Mouse (Mus musculus) c-Kit-positive CD71-positive TER-119-negative erythroid progenitor cells, embryonic 14.5 days (primary cell): ENCODE data around the gene Tead1.
A peak's percentile ranks its signal among the peaks of the same experiment; 100 is the strongest.

Experiments used
- DNase-seq: peaks from one replicate; pipeline ENCODE4 v3.0.0-alpha.2; 2013; ENCODE audit warnings: low read depth

Tead1 gene

DNA sequence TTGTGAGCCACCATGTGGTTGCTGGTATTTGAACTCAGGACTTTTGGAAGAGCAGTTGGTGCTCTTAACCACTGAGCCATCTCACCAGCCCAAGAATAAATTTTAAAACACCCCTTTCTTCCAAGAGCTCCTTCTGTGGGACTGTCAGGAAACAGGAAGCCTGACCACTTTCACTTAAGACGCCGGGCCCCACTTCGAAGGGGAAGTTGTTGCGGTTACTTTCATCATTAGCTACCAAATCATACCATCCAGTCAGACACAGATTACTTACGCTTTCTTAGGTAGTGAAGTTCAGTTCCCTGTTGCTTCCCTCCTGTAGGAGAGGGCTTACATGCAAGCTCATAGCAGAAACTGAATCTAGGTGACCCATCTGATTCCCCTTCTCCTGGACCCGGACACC lies 180.8 kb downstream of the Tead1 start:
- DNase-seq, result no peak

DNA sequence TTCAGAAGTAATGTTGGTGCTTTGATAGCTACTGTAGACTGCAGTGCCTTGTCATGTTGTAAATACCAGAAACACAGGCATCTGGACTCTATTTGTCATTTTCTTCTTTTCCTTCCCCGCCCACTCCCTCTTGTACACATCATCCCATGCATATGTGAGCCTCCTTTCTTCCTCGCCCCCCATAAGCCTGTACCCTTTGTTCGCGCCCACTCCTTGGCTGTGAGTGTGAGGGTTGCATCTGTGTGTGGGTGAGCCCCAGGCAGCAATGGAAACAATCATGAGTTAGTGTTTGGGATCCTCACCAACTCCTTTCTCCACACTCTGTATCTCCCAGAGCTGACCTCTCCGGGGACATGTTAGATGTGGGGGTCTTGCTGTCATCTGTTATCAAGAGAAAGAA lies 183.0 kb downstream of the Tead1 start:
- no peak for DNase-seq

DNA sequence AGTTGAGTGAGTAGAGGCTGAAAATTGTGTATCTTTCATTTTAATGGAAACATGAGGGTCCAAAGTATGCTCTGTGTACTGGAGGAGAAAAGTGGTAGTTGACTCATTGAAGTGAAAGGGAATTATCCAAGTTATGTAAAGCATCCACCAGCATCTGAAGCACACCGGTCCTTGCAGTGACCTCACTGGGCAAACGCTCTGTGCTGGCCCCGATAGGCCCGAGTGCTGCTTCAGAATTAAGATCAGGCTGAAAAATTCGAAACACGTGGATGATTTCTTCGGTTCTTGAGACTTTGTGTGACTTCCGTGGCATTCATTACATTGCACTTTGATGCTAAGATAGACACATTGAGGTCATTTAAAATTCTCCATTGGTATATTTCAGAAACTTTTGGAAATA lies 185.1 kb downstream of the Tead1 start:
- no peak for DNase-seq

- DNase-seq, result no peak
These were observed 186.6 kb downstream of the Tead1 start for GRCm38 (mm10) chr7:112865739-112866138.

DNA sequence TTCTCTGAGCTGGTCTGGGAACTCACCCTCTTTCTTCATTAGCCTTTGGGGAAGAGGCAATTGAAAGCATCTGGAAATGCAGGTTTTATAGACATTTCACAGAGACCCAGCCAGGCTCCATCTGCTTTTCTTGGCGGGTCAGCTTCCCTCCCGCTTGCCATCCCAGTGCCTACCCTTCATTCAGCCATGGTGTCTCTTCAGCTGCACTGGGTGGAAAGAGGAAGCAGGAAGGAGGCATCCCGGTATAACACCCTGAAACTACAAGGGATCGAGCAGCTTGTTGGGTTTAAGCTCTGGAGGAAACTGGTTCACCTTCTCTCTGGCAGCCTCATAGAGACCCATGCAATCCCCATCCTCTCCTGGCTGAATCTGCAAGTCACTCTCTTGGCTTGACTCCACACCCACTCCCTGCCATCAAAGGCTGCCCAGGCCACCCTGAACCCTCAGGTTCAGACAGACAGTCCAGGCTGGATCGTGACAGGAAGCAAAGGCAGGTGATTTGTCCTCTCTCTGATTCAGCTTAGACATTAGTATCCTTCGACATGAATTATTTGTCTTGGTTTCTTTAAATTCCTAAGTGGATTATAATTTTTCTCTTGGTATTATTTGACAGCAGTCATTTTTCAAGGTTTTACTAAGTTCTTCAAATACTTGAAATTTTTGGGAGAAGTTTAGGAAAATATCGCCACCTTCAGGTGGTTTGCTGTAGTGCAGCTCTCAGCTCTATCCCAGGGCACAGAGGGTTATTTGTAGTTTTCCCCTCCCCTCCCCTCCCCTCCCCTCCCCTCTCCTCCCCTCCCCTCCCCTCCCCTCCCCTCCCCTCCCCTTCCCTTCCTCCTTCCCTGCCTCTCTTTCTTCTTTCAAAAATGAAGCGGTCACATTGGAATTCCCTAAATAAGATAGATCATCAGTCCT lies 189.7 kb downstream of the Tead1 start:
- DNase-seq, result no peak

DNA sequence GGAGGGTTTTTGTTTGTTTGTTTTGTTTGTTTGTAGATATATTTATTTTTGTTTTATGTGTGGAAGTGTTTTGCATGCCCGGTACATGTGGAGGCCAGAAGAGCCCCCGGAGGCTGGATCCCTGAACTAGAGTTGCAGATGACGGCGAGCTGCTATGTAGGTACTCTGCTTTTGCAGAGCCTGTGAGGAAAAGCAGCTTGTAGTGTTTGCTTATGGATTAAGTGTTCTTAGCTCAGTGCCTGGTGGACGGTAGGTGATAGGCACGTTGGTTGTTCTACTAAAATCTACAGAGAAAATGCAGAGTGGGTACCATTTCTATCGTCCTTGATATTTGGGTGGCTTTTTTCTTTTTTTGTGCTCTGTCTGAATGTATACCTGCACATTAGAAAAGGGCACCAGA lies 192.6 kb downstream of the Tead1 start:
- no peak for DNase-seq

DNA sequence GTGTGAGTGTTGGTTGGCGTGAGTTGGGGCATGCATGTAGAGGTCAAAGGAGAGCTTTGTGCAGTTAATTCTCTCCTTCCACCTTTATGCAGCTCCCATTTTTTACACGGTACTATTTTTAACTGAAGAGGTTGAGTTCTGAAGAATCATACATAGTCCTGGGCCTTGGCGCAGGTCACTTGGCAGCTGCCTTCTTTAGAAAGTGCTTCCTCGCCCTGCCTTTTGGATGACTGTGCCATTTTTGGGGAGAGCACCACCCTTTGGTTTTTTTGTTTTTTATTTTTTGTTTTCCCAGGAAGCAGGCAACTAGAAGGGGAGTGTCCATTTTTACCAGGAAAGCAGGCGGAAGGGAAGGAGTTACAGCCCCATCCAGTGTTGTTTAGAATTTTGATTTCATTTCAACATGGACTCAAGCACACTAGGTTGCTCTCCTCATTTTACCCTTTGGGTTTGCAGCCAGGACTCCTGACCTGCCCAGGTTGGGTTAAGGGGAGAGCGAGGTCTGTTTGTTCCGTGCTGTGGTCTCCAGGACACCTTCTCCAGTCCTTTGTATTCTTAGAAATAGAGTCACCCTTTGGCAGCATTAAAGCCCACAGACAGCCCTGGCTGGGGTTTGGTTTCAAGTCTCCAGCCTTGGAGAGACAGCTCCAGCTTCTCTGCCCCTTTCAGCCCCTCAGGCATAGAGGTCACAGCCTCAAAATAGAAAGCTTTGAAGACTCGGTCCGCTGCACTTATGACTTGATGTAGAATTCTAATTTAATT lies 193.5 kb downstream of the Tead1 start:
- DNase-seq, result no peak

GRCm38 (mm10) chr7:112876128-112876527 lies 197.0 kb downstream of the Tead1 start:
- DNase-seq, result no peak

GRCm38 (mm10) chr7:112883791-112884274 lies 204.7 kb downstream of the Tead1 start:
- no peak for DNase-seq

GRCm38 (mm10) chr7:112885546-112885945 lies 206.4 kb downstream of the Tead1 start:
- no peak for DNase-seq

DNA sequence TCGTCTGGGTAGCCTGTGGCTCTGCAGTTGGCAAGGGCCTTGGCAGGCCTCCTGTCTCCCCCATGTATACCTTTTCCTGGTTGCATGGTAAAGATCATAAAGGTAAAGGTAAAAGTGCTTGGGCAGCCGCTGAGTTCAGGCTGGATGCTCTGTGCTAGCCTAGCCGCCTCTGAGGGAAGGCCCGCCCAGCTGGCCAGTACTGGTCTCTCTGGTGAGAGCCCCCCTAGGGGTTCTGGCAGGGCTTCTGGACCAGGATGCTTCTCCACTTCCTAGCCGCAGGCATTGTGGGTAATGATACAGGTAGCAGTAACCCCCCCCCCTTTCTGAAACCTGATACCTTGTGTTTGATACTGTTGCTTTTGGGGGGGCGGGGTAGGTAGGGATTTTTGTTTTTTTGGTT lies 212.8 kb downstream of the Tead1 start:
- DNase-seq, result no peak

DNA sequence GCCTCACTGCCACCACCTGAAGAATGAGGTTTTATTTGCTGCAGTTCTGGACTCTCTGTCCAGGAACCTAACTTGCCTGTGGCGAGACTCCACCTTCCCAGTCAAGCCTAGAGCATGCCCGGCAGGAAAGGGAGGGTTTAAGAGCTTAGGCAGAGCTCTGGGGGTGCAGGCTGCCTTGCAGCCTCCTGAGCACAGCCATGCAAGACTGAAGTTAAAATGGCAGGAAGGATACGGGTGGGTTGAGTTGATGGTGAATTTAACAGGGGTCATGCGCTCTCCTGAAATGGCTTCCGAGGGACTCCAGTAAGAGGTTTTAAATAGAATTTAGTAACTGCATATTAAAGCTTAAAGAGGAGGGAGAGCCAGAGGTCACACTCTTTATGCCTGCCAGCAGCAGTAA lies 213.5 kb downstream of the Tead1 start:
- DNase-seq, result no peak

GRCm38 (mm10) chr7:112896363-112896762 lies 217.2 kb downstream of the Tead1 start:
- no peak for DNase-seq

- DNase-seq, result no peak
These were observed 222.6 kb downstream of the Tead1 start for GRCm38 (mm10) chr7:112901710-112902109.

GRCm38 (mm10) chr7:112906848-112907247 lies 227.7 kb downstream of the Tead1 start:
- no peak for DNase-seq

DNA sequence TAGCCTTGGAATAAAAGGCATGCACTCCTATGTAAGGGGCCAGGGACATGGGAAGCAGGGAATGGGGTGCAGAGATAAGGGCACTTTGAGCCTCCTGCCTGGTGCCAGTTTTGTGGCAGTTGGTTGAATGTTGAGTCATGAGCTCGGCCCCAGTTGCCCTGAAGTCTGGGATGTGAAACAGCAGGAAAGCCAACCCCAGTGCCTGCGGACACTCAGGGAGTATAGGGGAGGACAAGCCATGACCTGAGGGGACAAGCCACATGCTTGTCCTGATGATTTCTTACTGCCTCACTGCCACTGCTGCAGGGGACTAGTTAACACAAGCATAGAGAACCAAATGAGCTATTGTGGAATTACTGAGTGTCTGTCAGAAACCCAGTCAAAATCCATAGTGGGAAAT lies 228.3 kb downstream of the Tead1 start:
- DNase-seq, result no peak

DNA sequence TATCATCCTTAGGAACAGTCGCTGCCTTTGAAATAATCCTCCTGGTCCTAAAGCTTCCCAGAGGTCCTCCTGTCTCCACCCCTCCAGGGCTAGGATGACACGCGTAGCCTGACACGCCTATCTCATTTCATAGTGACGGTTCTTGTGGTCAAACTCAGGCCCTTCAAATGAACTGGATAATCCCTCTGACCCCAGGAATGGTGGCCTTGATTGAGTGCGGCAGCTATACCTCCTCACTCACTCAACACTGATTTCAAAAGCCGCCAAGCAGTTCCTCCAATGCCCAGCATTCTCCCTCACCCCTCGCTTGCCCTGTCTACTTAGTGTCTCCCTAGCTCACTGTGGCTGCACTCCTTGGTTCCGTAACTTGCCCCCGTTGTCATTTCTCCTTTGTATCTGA lies 230.0 kb downstream of the Tead1 start:
- DNase-seq, result no peak

DNA sequence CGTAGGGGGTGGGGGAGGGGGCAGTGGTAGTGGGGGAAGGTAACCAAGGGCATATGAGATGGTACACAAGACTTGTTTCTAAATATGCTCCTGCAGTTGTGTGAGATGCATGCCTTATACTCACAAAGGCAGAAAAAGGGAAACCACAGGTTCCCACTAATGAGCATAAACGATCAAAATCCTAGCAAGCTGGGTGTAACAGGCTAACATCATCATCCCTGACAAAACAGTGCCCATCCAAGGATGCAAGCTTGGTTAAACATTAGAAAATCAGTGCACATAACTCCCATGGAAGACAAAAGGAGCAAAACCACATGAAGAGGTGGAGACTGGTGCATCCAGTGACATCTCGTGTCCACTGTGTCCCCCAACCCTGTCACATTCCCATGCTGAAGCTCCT lies 233.9 kb downstream of the Tead1 start:
- DNase-seq, result no peak

- DNase-seq, result no peak
These were observed 236.5 kb downstream of the Tead1 start for GRCm38 (mm10) chr7:112915571-112915970.

- no peak for DNase-seq
These were observed 238.6 kb downstream of the Tead1 start for GRCm38 (mm10) chr7:112917613-112918278.

DNA sequence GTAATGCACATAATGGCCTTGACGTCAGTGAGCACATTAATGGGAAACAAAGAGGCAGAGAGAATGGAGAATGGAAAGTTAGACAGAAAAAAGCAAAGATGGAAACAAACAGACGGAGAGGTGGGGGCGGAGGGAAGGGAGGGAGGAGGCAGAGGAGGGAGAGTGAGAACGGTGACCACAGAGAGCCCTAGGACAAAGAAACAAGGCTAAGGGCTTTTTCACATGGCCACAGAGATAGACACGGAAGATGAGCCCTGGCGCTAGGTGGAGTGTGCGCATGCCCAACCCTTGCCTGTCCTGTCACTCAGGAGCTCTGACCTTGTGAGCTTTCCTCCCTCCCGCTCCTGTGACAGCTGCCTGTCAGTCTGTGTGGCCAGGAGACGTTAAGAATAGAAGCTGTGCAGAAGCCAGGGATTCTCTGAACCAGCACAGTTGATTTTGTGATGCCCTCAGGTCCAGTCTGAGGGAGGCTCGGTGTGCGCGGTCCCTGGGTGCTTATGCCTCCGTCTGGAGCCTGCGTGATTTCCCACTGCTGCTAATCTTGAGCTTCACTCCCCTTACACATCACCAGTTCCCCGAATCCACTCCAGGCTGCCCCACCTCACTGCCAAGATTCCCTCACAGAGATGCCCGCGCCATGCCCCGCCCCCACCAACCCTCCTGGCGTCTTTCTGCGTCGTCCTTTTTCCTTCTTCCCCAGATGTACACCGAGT lies 239.3 kb downstream of the Tead1 start:
- no peak for DNase-seq

DNA sequence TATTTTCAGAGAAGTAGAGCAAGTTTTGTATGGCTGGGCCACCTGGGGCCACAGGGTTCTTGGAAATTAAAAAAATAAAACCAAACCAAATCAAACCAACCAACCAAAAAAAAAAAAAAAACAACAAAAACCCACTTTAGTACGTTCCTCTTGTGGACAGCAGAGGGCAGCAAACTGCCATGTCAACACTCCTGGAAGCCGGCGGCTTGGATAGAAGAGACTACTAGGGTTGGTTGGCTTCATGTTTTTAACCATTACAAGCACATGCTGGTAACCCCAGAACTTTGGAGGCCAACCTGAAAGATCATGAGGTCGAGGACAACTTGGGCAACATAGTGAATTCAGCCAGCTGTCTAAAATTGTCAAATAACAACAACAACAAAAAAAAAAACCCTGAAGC lies 240.7 kb downstream of the Tead1 start:
- DNase-seq, result peak; percentile 3
